Mouse (Mus musculus) lung, postnatal 25 days (tissue): ENCODE data around the gene Me1.
"Not testable (repeated sequence)": the region's sequence is repeated elsewhere in the genome, so short reads cannot be mapped to it uniquely, and the experiment has no call there.

Experiments used
- DNase-seq: peaks from one replicate; pipeline ENCODE4 v3.0.0; 2022; ENCODE audit warnings: low spot score

Gene Me1

GRCm38 (mm10) chr9:86594357-86594767 lies 101.4 kb downstream of the Me1 start:
- not testable (repeated sequence) for DNase-seq

GRCm38 (mm10) chr9:86592676-86593668 lies 102.8 kb downstream of the Me1 start:
- DNase-seq, result no peak

- DNase-seq, result no peak
Measured at GRCm38 (mm10) chr9:86587019-86587795, 108.5 kb downstream of the Me1 start.

- peak; percentile 72 for DNase-seq
Measured at GRCm38 (mm10) chr9:86583740-86584139, 112.0 kb downstream of the Me1 start.

- DNase-seq, result no peak
Measured at GRCm38 (mm10) chr9:86579657-86580056, 116.1 kb downstream of the Me1 start.

GRCm38 (mm10) chr9:86575178-86575577 lies 120.6 kb downstream of the Me1 start:
- DNase-seq, result no peak

GRCm38 (mm10) chr9:86573616-86574303 lies 122.0 kb downstream of the Me1 start:
- DNase-seq, result no peak

GRCm38 (mm10) chr9:86572636-86573291 lies 123.0 kb downstream of the Me1 start:
- peak; percentile 82 for DNase-seq

- DNase-seq, result no peak
Measured at GRCm38 (mm10) chr9:86572196-86572595, 123.6 kb downstream of the Me1 start.

- peak; percentile 95 for DNase-seq
Measured at GRCm38 (mm10) chr9:86571540-86572135, 124.1 kb downstream of the Me1 start, which contains the start of the genes Pgm3 and Rwdd2a. Pgm3 (minus strand) TSS chr9:86571842. Rwdd2a (plus strand) TSS chr9:86571991.

GRCm38 (mm10) chr9:86570946-86571345 lies 124.8 kb downstream of the Me1 start:
- peak; percentile 14 for DNase-seq

GRCm38 (mm10) chr9:86570261-86570890 lies 125.4 kb downstream of the Me1 start:
- no peak for DNase-seq

- DNase-seq, result no peak
Measured at GRCm38 (mm10) chr9:86569314-86569910, 126.3 kb downstream of the Me1 start.

GRCm38 (mm10) chr9:86560543-86560942 lies 135.2 kb downstream of the Me1 start:
- peak; percentile 28 for DNase-seq

GRCm38 (mm10) chr9:86554641-86555040 lies 141.1 kb downstream of the Me1 start:
- no peak for DNase-seq

- no peak for DNase-seq
Measured at GRCm38 (mm10) chr9:86553886-86554285, 141.9 kb downstream of the Me1 start.

- DNase-seq, result no peak
Measured at GRCm38 (mm10) chr9:86550717-86551116, 145.0 kb downstream of the Me1 start.

GRCm38 (mm10) chr9:86549637-86550162 lies 146.1 kb downstream of the Me1 start:
- no peak for DNase-seq

- no peak for DNase-seq
Measured at GRCm38 (mm10) chr9:86544559-86544958, 151.2 kb downstream of the Me1 start.

GRCm38 (mm10) chr9:86543451-86543850 lies 152.3 kb downstream of the Me1 start:
- DNase-seq, result no peak
